Mouse (Mus musculus): ENCODE data around the gene Cog7.
A peak's percentile ranks its signal among the peaks of the same experiment; 100 is the strongest.

Cog7 gene

GRCm38 (mm10) chr7:121947513-121947912 is 34.0 kb downstream of the Cog7 start:
- DNase-seq, result peak in 1 of 2 experiments; percentile 24

- peak; percentile 76 to 89 for DNase-seq
Observed at GRCm38 (mm10) chr7:121946196-121946595, 35.3 kb downstream of the Cog7 start.

- DNase-seq, result no peak
Observed at GRCm38 (mm10) chr7:121942371-121942770, 39.1 kb downstream of the Cog7 start.

- DNase-seq, result no peak
Observed at GRCm38 (mm10) chr7:121941640-121942039, 39.9 kb downstream of the Cog7 start.

- no peak for DNase-seq
Observed at GRCm38 (mm10) chr7:121941016-121941415, 40.5 kb downstream of the Cog7 start.

- DNase-seq, result peak; percentile 90 to 95
Observed at GRCm38 (mm10) chr7:121939729-121940128, 41.8 kb downstream of the Cog7 start.

- peak; percentile 52 to 55 for DNase-seq
Observed at GRCm38 (mm10) chr7:121939244-121939643, 42.3 kb downstream of the Cog7 start.

GRCm38 (mm10) chr7:121938124-121938891 is 43.2 kb downstream of the Cog7 start:
- DNase-seq, result peak; percentile 55 to 75

GRCm38 (mm10) chr7:121936861-121937630 is 44.5 kb downstream of the Cog7 start:
- DNase-seq, result peak; percentile 95 to 97

GRCm38 (mm10) chr7:121935906-121936794 is 45.4 kb downstream of the Cog7 start:
- DNase-seq, result peak; percentile 48 to 58

GRCm38 (mm10) chr7:121934346-121934745 is 47.2 kb downstream of the Cog7 start:
- DNase-seq, result peak in 1 of 2 experiments; percentile 24

GRCm38 (mm10) chr7:121933675-121934074 is 47.8 kb downstream of the Cog7 start:
- DNase-seq, result peak in 1 of 2 experiments; percentile 24

- peak; percentile 73 to 81 for DNase-seq
Observed at GRCm38 (mm10) chr7:121931246-121931645, 50.3 kb downstream of the Cog7 start.

GRCm38 (mm10) chr7:121927882-121928281 is 53.6 kb downstream of the Cog7 start:
- no peak for DNase-seq

- no peak for DNase-seq
Observed at GRCm38 (mm10) chr7:121924361-121924760, 57.1 kb downstream of the Cog7 start.

GRCm38 (mm10) chr7:121913944-121914343 is 67.6 kb downstream of the Cog7 start:
- no peak for DNase-seq

- DNase-seq, result peak; percentile 27 to 35
Observed at GRCm38 (mm10) chr7:121912250-121912649, 69.3 kb downstream of the Cog7 start.

- peak in 1 of 2 experiments; percentile 28 for DNase-seq
Observed at GRCm38 (mm10) chr7:121906879-121907278, 74.6 kb downstream of the Cog7 start.

GRCm38 (mm10) chr7:121902757-121903411 is 78.6 kb downstream of the Cog7 start:
- DNase-seq, result peak in 1 of 2 experiments; percentile 39

- DNase-seq, result peak in 1 of 2 experiments; percentile 44
Observed at GRCm38 (mm10) chr7:121899940-121900339, 81.6 kb downstream of the Cog7 start.

- DNase-seq, result peak; percentile 82 to 83
Observed at GRCm38 (mm10) chr7:121899311-121899710, 82.2 kb downstream of the Cog7 start.

- no peak for DNase-seq
Observed at GRCm38 (mm10) chr7:121896689-121897088, 84.8 kb downstream of the Cog7 start.

All from cerebellum, postnatal 10 days (tissue).